Mouse (Mus musculus) splenic B cell, adult 2 months (primary cell): ENCODE results near the gene Kctd3.

Source experiments
- DNase-seq: peaks from one replicate; pipeline ENCODE4 v3.0.0-alpha.2; 2011; ENCODE audit warnings: low read depth, low spot score
- H3K27me3 ChIP-seq: 2 replicates; pipeline ENCODE4 v1.6.1; 2012; ENCODE audit warnings: mild to moderate bottlenecking, low read length, moderate library complexity, mixed read lengths; ENCODE audit not compliant: control insufficient read depth, poor library complexity, insufficient read depth, severe bottlenecking
- H3K36me3 ChIP-seq: 2 replicates; pipeline ENCODE4 v1.6.1; 2012; ENCODE audit warnings: mild to moderate bottlenecking, low read length, moderate library complexity, mixed read lengths; ENCODE audit not compliant: control insufficient read depth, poor library complexity, insufficient read depth, severe bottlenecking

Kctd3 gene

GRCm38 (mm10) chr1:188980050-188980449 lies 27.6 kb downstream of the Kctd3 start:
- Histone ChIP-seq H3K27me3 (no peaks in the 10 kb centered on the region), H3K36me3 (peaks cover 26% of the 10 kb centered on the region)
- peak; percentile 67 for DNase-seq

GRCm38 (mm10) chr1:188973926-188974325 lies 33.7 kb downstream of the Kctd3 start:
- Histone ChIP-seq H3K36me3 (peaks cover 25% of the 10 kb centered on the region), H3K27me3 (no peaks in the 10 kb centered on the region)
- no peak for DNase-seq

DNA sequence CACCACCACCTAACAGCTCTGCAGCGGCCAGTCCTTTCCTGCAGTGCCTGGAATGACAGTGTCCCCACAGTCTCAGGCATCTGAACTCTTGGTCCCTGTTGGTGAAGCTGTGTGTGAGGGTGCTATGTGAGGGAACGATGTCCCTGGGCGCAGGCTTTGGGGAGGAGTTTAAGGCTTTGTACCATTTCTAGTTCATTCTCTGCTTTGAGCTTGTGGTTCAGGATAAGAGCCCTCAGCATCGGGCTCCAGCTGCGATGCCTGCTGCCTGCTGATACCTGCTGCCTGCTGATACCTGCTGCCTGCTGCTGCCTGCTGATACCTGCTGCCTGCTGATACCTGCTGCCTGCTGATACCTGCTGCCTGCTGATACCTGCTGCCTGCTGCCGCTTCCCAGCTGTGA lies 34.6 kb downstream of the Kctd3 start:
- H3K36me3 ChIP-seq = peaks cover 21% of the 10 kb centered on the region
- no peaks in the 10 kb centered on the region for H3K27me3 ChIP-seq
- DNase-seq = no peak

- H3K36me3 ChIP-seq = no peaks in the 10 kb centered on the region
- no peaks in the 10 kb centered on the region for H3K27me3 ChIP-seq
- no peak for DNase-seq
These were observed 55.1 kb downstream of the Kctd3 start for GRCm38 (mm10) chr1:188952501-188952900.

DNA sequence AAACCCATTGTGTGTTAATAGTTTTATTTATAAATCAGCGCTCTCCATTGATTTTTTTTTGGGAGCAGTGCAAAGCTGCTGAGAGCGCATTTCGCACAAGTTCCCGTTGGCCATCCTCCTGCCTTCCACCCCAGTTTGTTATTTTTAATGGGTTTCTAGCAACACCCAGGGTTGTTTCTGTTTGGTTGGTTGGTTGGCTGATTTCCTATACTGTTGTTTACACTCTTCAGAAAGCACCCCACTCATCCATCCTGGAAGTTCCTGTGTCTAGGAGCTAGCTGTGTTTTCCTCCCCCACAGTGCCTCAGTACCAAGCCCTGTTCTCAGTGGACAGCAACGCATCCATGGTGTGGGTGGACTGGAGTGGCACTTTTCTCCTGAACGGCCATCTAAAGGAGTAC lies 56.5 kb downstream of the Kctd3 start:
- H3K36me3 ChIP-seq = no peaks in the 10 kb centered on the region
- H3K27me3 ChIP-seq = no peaks in the 10 kb centered on the region
- no peak for DNase-seq

DNA sequence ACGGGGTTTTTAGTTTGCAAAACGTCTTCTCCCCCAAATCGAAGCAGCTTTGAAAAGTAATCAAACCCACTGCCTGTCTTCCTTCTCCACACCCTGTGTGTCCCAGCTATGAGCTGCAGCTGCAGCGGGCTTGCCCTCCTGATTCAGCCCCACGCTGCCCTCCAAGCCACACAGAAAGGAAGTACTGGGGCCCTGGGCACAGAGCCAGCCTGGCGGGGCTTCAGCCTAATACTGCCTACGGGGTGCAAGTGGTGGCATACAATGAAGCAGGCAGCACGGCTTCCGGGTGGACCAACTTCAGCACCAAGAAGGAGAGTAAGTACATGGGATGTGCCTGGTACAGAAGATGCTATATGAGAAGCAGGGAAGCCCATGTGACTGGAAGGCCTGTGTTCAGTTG lies 59.4 kb downstream of the Kctd3 start:
- DNase-seq = no peak
- no peaks in the 10 kb centered on the region for H3K27me3 ChIP-seq
- H3K36me3 ChIP-seq = no peaks in the 10 kb centered on the region

- H3K36me3 ChIP-seq = no peaks in the 10 kb centered on the region
- DNase-seq = no peak
- H3K27me3 ChIP-seq = no peaks in the 10 kb centered on the region
These were observed 59.8 kb downstream of the Kctd3 start for GRCm38 (mm10) chr1:188947794-188948193.

DNA sequence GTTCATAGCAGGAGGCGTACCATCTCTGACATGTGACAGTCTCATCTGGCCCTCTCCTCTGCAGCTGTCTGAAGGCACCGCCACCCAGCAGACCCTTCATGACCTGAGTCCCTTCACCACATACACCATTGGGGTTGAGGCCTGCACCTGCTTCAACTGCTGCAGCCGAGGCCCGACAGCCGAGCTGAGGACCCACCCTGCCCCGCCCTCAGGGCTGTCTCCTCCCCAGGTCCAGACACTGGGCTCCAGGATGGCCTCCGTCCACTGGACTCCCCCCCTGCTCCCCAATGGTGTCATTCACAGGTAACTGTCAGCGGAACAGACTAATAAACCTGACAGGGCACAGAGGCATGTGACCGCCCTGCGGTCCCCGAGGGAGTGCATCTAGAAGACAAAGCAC lies 60.8 kb downstream of the Kctd3 start:
- DNase-seq = no peak
- Histone ChIP-seq H3K27me3 (no peaks in the 10 kb centered on the region), H3K36me3 (no peaks in the 10 kb centered on the region)

DNA sequence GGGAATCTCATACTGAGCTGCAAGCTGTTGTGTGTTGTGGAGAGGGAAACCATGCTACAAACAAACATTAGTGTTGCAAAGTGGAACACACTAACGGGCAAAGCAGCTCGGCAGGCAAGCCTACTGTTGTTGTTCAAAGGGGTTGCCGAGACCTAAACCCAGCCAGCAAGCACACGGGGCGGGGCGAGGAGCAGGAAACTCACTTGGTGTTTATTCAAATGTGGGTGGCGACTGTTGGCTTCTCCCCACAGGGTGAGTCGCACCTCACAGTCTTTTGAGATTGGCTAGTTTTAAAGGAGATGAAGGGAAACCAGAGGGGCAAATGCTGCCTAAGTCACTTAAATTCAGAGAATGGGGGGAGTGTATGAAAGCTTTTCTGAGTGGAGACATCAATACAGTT lies 62.3 kb downstream of the Kctd3 start:
- no peak for DNase-seq
- no peaks in the 10 kb centered on the region for H3K27me3 ChIP-seq
- H3K36me3 ChIP-seq = no peaks in the 10 kb centered on the region

DNA sequence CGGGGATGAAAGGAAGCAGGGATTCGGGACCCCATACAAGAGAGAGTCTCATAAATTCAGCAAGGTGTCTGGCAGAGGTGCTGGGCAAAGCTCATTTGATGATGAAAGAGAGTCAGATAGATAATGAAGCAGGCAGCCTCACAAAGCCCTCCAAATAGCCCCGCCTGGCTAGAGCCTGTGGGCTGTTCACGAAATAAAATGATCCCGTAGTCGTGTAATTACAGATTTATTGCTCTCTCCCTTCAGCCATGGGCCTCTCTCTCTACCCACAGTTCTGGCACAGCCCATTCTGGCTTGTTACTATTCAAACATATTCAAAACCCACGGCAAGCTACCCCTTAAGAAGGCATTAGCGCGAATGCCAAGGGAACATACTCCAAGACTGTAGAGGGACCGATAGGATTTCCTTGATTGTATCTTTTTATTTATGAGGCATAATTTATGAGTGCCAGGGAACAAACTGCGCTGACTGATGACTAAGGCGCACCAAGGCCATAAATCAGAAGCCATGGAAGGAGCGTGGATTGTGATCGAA lies 70.3 kb downstream of the Kctd3 start:
- DNase-seq = no peak
- no peaks in the 10 kb centered on the region for H3K27me3 ChIP-seq
- no peaks in the 10 kb centered on the region for H3K36me3 ChIP-seq
